In the genomic region with DNA sequence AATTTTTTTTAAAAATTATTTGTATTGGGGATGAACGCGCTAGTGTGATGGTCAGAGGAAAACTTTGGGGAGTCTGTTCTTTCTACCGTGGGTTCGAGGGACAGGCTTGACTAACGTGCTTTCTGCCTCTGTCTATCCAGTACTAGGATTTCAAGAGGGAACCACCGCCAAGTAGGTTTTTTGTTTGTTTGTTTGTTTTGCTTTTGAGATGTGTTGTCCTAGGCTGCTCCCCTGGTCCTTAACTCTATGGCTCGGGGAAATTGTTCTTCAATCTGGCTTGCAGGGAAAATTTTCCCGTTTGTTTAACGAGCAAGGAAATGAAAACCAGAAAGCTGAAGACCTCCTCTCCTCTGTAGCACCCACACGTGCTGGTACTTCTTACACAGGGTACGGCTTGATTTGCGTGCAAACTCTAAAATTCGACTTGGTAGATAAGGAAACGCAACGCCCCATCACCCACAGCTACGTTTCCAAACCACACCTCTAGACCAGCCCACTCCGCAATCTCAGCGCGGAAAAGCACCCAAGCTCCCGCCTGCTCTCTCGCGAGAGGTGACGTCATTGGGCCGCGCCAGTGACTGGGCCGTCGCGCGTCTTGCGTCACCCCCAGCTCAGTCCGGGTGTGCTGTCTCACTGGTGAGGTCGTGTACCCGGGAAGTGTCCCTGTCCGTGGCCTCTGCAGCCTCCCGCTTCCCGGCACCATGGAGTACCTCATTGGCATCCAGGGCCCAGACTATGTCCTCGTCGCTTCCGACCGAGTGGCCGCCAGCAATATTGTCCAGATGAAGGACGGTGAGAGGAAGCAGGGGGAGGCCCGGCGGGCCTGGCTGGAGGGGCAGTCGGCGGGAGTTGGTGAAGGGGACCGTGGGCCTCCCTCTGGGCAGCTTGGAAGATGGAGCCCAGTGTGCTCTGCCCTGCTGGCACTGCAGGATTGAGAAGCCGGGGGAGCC, we compare ENCODE assay signal across 8 mouse cellular contexts. TPM values are rescaled to one million over a fixed set of nuclear protein-coding genes. Genes with fewer than 3 reads are reported as not detected.
DNase-seq lines count a peak whose midpoint lies in the region; ATAC-seq lines count a peak whose summit lies in the region.

A gene (plus strand): TSS at position 577 of the 950 bp plus-strand sequence.

- WGBS in hindbrain, embryonic 15.5 days, result 3% methylated on average over 48 of the region's 48 CpGs

- peak; percentile 98 for DNase-seq in T-cell, adult 2 months (ENCODE audit: low spot score)
- peak; percentile 99 for DNase-seq in cerebellum, postnatal 36 days
- peak; percentile 99 for DNase-seq in frontal cortex, postnatal 36 days (ENCODE audit: low spot score in 2 of 2)
- DNase-seq in left cerebral cortex, adult 11 months (ENCODE audit: low spot score), result peak; percentile 96
- DNase-seq in lung, postnatal 4 days, result peak; percentile 99
- DNase-seq in retina, postnatal 7 days (ENCODE audit: low read depth, low spot score), result peak; percentile 98
- peak; percentile 100 for DNase-seq in urinary bladder, adult 2 months (ENCODE audit: low spot score)

- H3K4me1 ChIP-seq in hindbrain, embryonic 15.5 days (replicated peaks), result peaks cover 30% of the 10 kb centered on the region

- no peaks in the 10 kb centered on the region for H3K27me3 ChIP-seq in hindbrain, embryonic 15.5 days

- H3K9me3 ChIP-seq in hindbrain, embryonic 15.5 days, result no peaks in the 10 kb centered on the region

- ATAC-seq in hindbrain, embryonic 15.5 days (ENCODE audit: low FRiP score, low read depth), result peak; percentile 98

- peak within 1 kb of the TSS; percentile 85 for H3K27ac ChIP-seq in hindbrain, embryonic 15.5 days (replicated peaks)

- peak within 1 kb of the TSS; percentile 97 for H3K4me2 ChIP-seq in hindbrain, embryonic 15.5 days

- H3K9ac ChIP-seq in hindbrain, embryonic 15.5 days, result peak within 1 kb of the TSS; percentile 98

- peak within 1 kb of the TSS; percentile 95 for H3K4me3 ChIP-seq in hindbrain, embryonic 15.5 days

- H3K36me3 ChIP-seq in hindbrain, embryonic 15.5 days, result no peaks in the 10 kb centered on the region

RNA-seq across cellular contexts. Expression of the gene that starts here (rescaled TPM):
- polyA plus RNA-seq in hindbrain, embryonic 15.5 days (2015; fragmentation: Nextera tagmentation; extraction: Ambion mirVana), result 400 and 413 TPM in 2 replicates
- polyA plus RNA-seq in urinary bladder, adult 2 months (2012; rRNA removed), result 174 and 200 TPM in 2 replicates

Comparison
In these comparisons a context has a peak if more than half of its experiments do, and no peak if none do; other contexts are left out.
1. Peak in every context shown above with its lines: DNase-seq, ATAC-seq, H3K4me3 ChIP-seq and H3K27ac ChIP-seq.